Mouse (Mus musculus): Measurements from ENCODE around the gene Alkbh8. TPM values are rescaled to one million over a fixed set of nuclear protein-coding genes. Genes with fewer than 3 reads are reported as not detected.
"Not testable (repeated sequence)": the region's sequence is repeated elsewhere in the genome, so short reads cannot be mapped to it uniquely, and the experiment has no call there.

Gene Alkbh8
- polyA plus RNA-seq, 1 experiment from 2014 or later, result 14.3 TPM

DNA sequence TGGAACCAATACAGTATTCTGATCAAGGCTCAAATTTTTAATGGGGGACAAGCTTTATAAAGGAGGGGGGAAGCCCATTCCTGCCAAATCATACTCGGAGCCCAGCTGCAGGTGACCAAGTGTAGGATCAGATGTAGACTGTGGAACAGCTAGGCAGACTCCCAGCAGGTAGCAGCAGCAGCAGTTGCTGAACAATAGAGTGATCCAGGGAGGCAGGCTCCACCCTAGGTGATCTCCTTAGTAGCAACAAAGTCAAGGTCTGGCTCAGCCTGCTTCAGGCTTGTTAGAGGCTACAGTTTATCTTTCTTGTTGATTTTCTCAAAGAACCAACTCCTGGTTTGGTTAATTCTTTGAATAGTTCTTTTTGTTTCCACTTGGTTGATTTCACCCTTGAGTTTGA is 41.4 kb downstream of the Alkbh8 start:
- not testable (repeated sequence) for H3K4me1 ChIP-seq; ATAC-seq (ENCODE audit: extremely low read depth, insufficient number of reproducible peaks, low FRiP score, low TSS enrichment); H3K9ac ChIP-seq; H3K9me3 ChIP-seq; H3K4me2 ChIP-seq; H3K4me3 ChIP-seq; H3K27ac ChIP-seq (replicated peaks); H3K27me3 ChIP-seq (replicated peaks)
- 68% methylated on average over 1 of the region's 1 CpGs for WGBS
- H3K36me3 ChIP-seq, result peaks cover 38% of the 10 kb centered on the region

DNA sequence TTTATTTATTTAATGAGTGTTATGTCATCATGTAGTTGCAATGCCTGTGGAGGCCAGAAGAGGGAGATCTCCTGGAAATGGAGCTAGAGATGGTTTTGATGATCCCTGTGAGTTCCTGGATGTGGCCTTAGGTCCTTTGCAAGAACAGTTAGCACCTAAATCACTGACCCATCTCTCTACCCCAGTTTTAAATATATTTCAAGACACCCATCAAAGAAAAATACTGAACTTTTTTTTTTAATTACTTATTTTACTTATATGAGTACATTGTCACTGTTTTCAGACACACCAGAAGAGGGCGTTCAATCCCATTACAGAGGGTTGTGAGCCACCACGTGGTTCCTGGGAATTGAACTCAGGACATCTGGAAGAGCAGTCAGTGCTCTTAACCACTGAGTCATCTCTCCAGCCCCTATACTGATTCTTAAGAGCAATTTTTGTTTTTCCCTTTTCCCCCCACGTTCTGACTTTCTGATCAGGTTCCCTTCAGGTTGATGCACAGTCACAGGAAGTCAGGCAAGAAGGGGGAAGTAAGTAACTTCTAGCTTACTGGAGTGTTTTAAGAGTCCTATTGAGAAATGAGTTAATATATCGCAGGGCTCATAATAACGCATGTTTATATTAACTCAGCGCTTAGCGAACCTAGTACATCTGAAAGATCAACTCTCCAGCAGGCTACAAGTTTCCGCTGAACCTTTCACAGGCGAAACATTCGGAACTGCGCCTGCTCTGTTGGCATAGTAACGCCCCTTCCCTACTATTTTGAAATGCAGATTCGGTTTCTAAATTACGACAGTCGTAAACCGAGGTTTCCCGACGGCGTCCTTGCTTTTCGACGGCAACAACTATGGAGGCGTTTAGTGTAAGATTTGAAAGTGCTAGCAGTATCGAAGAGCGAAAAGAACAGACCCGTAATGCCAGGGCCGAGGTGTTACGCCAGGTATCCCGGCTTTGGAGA is 68.6 kb downstream of the Alkbh8 start, which contains the start of gene Cwf19l2:
TSS of gene Cwf19l2 (plus strand) at position 342 of the 958 bp plus-strand sequence.
- ATAC-seq (ENCODE audit: extremely low read depth, insufficient number of reproducible peaks, low FRiP score, low TSS enrichment), result peak; percentile 63

GRCm38 (mm10) chr9:3404372-3404771 is 69.4 kb downstream of the Alkbh8 start:
- ATAC-seq (ENCODE audit: extremely low read depth, insufficient number of reproducible peaks, low FRiP score, low TSS enrichment), result no peak
- Histone ChIP-seq H3K9me3 (no peaks in the 10 kb centered on the region), H3K4me2 (peak overlapping the region; percentile 75), H3K36me3 (no peaks in the 10 kb centered on the region), H3K9ac (peak overlapping the region; percentile 87), H3K27me3 (replicated peaks) (no peaks in the 10 kb centered on the region), H3K4me3 (peak overlapping the region; percentile 82), H3K4me1 (peaks cover 10% of the 10 kb centered on the region), H3K27ac (replicated peaks) (peak overlapping the region; percentile 84)
- 1% methylated on average over 13 of the region's 13 CpGs for WGBS

More for the DNA sequence above, 68.6 kb downstream of the Alkbh8 start, which contains the start of gene Cwf19l2:
- H3K9me3 ChIP-seq, result no peaks in the 10 kb centered on the region
- H3K4me1 ChIP-seq, result peaks cover 10% of the 10 kb centered on the region
- no peaks in the 10 kb centered on the region for H3K27me3 ChIP-seq (replicated peaks)
- WGBS, result under 1% methylated on average over 28 of the region's 28 CpGs
- H3K36me3 ChIP-seq, result no peaks in the 10 kb centered on the region
- H3K9ac ChIP-seq, result peak within 1 kb of the TSS; percentile 87
- H3K4me3 ChIP-seq, result peak within 1 kb of the TSS; percentile 82
- peak within 1 kb of the TSS; percentile 75 for H3K4me2 ChIP-seq
- peak within 1 kb of the TSS; percentile 84 for H3K27ac ChIP-seq (replicated peaks)

- not testable (repeated sequence) for ATAC-seq (ENCODE audit: extremely low read depth, insufficient number of reproducible peaks, low FRiP score, low TSS enrichment); H3K36me3 ChIP-seq; H3K9me3 ChIP-seq; H3K4me3 ChIP-seq; H3K4me2 ChIP-seq; H3K27me3 ChIP-seq (replicated peaks); H3K9ac ChIP-seq; H3K4me1 ChIP-seq; H3K27ac ChIP-seq (replicated peaks)
- WGBS, result 77% methylated on average over 6 of the region's 6 CpGs
Measured at GRCm38 (mm10) chr9:3439555-3440300, 104.8 kb downstream of the Alkbh8 start.

Other genes starting within 250 kb of the Alkbh8 start
- 9.1 and 9.3 TPM in 2 replicates for gene Cwf19l2, start 68.5 kb downstream of the Alkbh8 start, polyA plus RNA-seq (2015; fragmentation: Nextera tagmentation; extraction: Ambion mirVana)
- gene Gucy1a2, start 197.6 kb downstream of the Alkbh8 start, polyA plus RNA-seq (2015; fragmentation: Nextera tagmentation; extraction: Ambion mirVana), result 0.65 and 0.76 TPM in 2 replicates

All from heart, embryonic 13.5 days (tissue).